Mouse (Mus musculus) thymus, adult 18-20 months (tissue): ENCODE measurements around the gene Mdm2.

Source experiments
- DNase-seq, 2 experiments: peaks; one replicate each; pipeline ENCODE4 v3.0.0; 2022; ENCODE audit warnings: mixed read lengths in 2 of 2

The Mdm2 gene

GRCm38 (mm10) chr10:117666947-117667630 is 43.5 kb downstream of the Mdm2 start:
- DNase-seq, result no peak

- DNase-seq, result no peak
These were observed 44.2 kb downstream of the Mdm2 start for GRCm38 (mm10) chr10:117666361-117666760.

- DNase-seq, result no peak
These were observed 44.9 kb downstream of the Mdm2 start for GRCm38 (mm10) chr10:117665376-117666275.

- DNase-seq, result no peak
These were observed 45.7 kb downstream of the Mdm2 start for GRCm38 (mm10) chr10:117664926-117665209.

- DNase-seq, result no peak
These were observed 46.2 kb downstream of the Mdm2 start for GRCm38 (mm10) chr10:117664208-117664925.

- no peak for DNase-seq
These were observed 46.7 kb downstream of the Mdm2 start for GRCm38 (mm10) chr10:117663865-117664200.

GRCm38 (mm10) chr10:117663056-117663864 is 47.3 kb downstream of the Mdm2 start:
- no peak for DNase-seq

- no peak for DNase-seq
These were observed 48.1 kb downstream of the Mdm2 start for GRCm38 (mm10) chr10:117662316-117663055.

GRCm38 (mm10) chr10:117659819-117660218 is 50.7 kb downstream of the Mdm2 start:
- DNase-seq, result peak; percentile 56 to 79

- DNase-seq, result no peak
These were observed 51.1 kb downstream of the Mdm2 start for GRCm38 (mm10) chr10:117659430-117659813.

GRCm38 (mm10) chr10:117658522-117659429 is 51.8 kb downstream of the Mdm2 start:
- no peak for DNase-seq

GRCm38 (mm10) chr10:117657659-117658306 is 52.8 kb downstream of the Mdm2 start:
- DNase-seq, result no peak

- no peak for DNase-seq
These were observed 53.4 kb downstream of the Mdm2 start for GRCm38 (mm10) chr10:117656985-117657658.

- DNase-seq, result no peak
These were observed 53.9 kb downstream of the Mdm2 start for GRCm38 (mm10) chr10:117656662-117656962.

GRCm38 (mm10) chr10:117655908-117656661 is 54.5 kb downstream of the Mdm2 start:
- no peak for DNase-seq

- DNase-seq, result no peak
These were observed 55.1 kb downstream of the Mdm2 start for GRCm38 (mm10) chr10:117655460-117655859.

- DNase-seq, result no peak
These were observed 55.9 kb downstream of the Mdm2 start for GRCm38 (mm10) chr10:117654576-117655123.

- no peak for DNase-seq
These were observed 56.8 kb downstream of the Mdm2 start for GRCm38 (mm10) chr10:117653779-117654173.
